Mouse (Mus musculus): ENCODE results near the gene Osbpl9. TPM values are rescaled to one million over a fixed set of nuclear protein-coding genes. Genes with fewer than 3 reads are reported as not detected.

Gene Osbpl9
- polyA plus RNA-seq, 1 experiment from 2014 or later: 83.1 TPM

- Histone ChIP-seq H3K36me3 (ENCODE audit: control insufficient read depth, insufficient read depth, low read length) (no peaks in the 10 kb centered on the region), H3K4me3 (ENCODE audit: low read depth, low read length) (no peak overlapping the region), H3K4me1 (ENCODE audit: control insufficient read depth, insufficient read depth, low read length) (no peaks in the 10 kb centered on the region), H3K27ac (ENCODE audit: low read depth, low read length) (no peak overlapping the region), H3K27me3 (ENCODE audit: control insufficient read depth, insufficient read depth, low read length) (no peaks in the 10 kb centered on the region), H3K9ac (ENCODE audit: low read length) (no peak overlapping the region), H3K4me2 (ENCODE audit: low read depth) (no peak overlapping the region), H3K9me3 (ENCODE audit: control insufficient read depth, low read length) (no peaks in the 10 kb centered on the region)
- ATAC-seq (ENCODE audit: insufficient read depth, low FRiP score, low TSS enrichment): no peak
- WGBS: 77% methylated on average over 7 of the region's 7 CpGs
- no peak for DNase-seq (ENCODE audit: low spot score)
Measured at GRCm38 (mm10) chr4:109218008-109218407, 15.9 kb upstream of the Osbpl9 start.

- no peak overlapping the region for H3K4me3 ChIP-seq (ENCODE audit: low read depth, low read length)
- no peak overlapping the region for H3K27ac ChIP-seq (ENCODE audit: low read depth, low read length)
- H3K9ac ChIP-seq (ENCODE audit: low read length): no peak overlapping the region
- WGBS: 79% methylated on average over 3 of the region's 3 CpGs
- H3K4me1 ChIP-seq (ENCODE audit: control insufficient read depth, insufficient read depth, low read length): no peaks in the 10 kb centered on the region
- no peak for ATAC-seq (ENCODE audit: insufficient read depth, low FRiP score, low TSS enrichment)
- H3K36me3 ChIP-seq (ENCODE audit: control insufficient read depth, insufficient read depth, low read length): no peaks in the 10 kb centered on the region
- DNase-seq (ENCODE audit: low spot score): no peak
- H3K27me3 ChIP-seq (ENCODE audit: control insufficient read depth, insufficient read depth, low read length): no peaks in the 10 kb centered on the region
- H3K4me2 ChIP-seq (ENCODE audit: low read depth): no peak overlapping the region
- no peaks in the 10 kb centered on the region for H3K9me3 ChIP-seq (ENCODE audit: control insufficient read depth, low read length)
Measured at GRCm38 (mm10) chr4:109213986-109214385, 11.9 kb upstream of the Osbpl9 start.

- H3K4me3 ChIP-seq (ENCODE audit: low read depth, low read length): no peak overlapping the region
- WGBS: 65% methylated on average over 4 of the region's 4 CpGs
- no peak overlapping the region for H3K9ac ChIP-seq (ENCODE audit: low read length)
- H3K27me3 ChIP-seq (ENCODE audit: control insufficient read depth, insufficient read depth, low read length): no peaks in the 10 kb centered on the region
- H3K4me2 ChIP-seq (ENCODE audit: low read depth): no peak overlapping the region
- ATAC-seq (ENCODE audit: insufficient read depth, low FRiP score, low TSS enrichment): no peak
- H3K36me3 ChIP-seq (ENCODE audit: control insufficient read depth, insufficient read depth, low read length): no peaks in the 10 kb centered on the region
- no peaks in the 10 kb centered on the region for H3K4me1 ChIP-seq (ENCODE audit: control insufficient read depth, insufficient read depth, low read length)
- H3K9me3 ChIP-seq (ENCODE audit: control insufficient read depth, low read length): no peaks in the 10 kb centered on the region
- H3K27ac ChIP-seq (ENCODE audit: low read depth, low read length): no peak overlapping the region
- no peak for DNase-seq (ENCODE audit: low spot score)
Measured at GRCm38 (mm10) chr4:109210881-109211280, 8.8 kb upstream of the Osbpl9 start.

GRCm38 (mm10) chr4:109210253-109210652, 8.2 kb upstream of the Osbpl9 start:
- ATAC-seq (ENCODE audit: insufficient read depth, low FRiP score, low TSS enrichment) (no peak), DNase-seq (ENCODE audit: low spot score) (no peak)
- H3K4me3 ChIP-seq (ENCODE audit: low read depth, low read length): no peak overlapping the region
- 90% methylated on average over 2 of the region's 2 CpGs for WGBS
- no peak overlapping the region for H3K27ac ChIP-seq (ENCODE audit: low read depth, low read length)
- no peaks in the 10 kb centered on the region for H3K4me1 ChIP-seq (ENCODE audit: control insufficient read depth, insufficient read depth, low read length)
- H3K9me3 ChIP-seq (ENCODE audit: control insufficient read depth, low read length): no peaks in the 10 kb centered on the region
- H3K9ac ChIP-seq (ENCODE audit: low read length): no peak overlapping the region
- H3K4me2 ChIP-seq (ENCODE audit: low read depth): no peak overlapping the region
- H3K27me3 ChIP-seq (ENCODE audit: control insufficient read depth, insufficient read depth, low read length): no peaks in the 10 kb centered on the region
- no peaks in the 10 kb centered on the region for H3K36me3 ChIP-seq (ENCODE audit: control insufficient read depth, insufficient read depth, low read length)

GRCm38 (mm10) chr4:109207524-109207923, 5.5 kb upstream of the Osbpl9 start:
- Histone ChIP-seq H3K4me2 (ENCODE audit: low read depth) (no peak overlapping the region), H3K27ac (ENCODE audit: low read depth, low read length) (no peak overlapping the region), H3K9me3 (ENCODE audit: control insufficient read depth, low read length) (no peaks in the 10 kb centered on the region), H3K36me3 (ENCODE audit: control insufficient read depth, insufficient read depth, low read length) (no peaks in the 10 kb centered on the region), H3K9ac (ENCODE audit: low read length) (no peak overlapping the region), H3K4me1 (ENCODE audit: control insufficient read depth, insufficient read depth, low read length) (no peaks in the 10 kb centered on the region), H3K27me3 (ENCODE audit: control insufficient read depth, insufficient read depth, low read length) (no peaks in the 10 kb centered on the region), H3K4me3 (ENCODE audit: low read depth, low read length) (no peak overlapping the region)
- WGBS: 80% methylated on average over 5 of the region's 5 CpGs
- DNase-seq (ENCODE audit: low spot score) (no peak), ATAC-seq (ENCODE audit: insufficient read depth, low FRiP score, low TSS enrichment) (no peak)

- DNase-seq (ENCODE audit: low spot score) (no peak), ATAC-seq (ENCODE audit: insufficient read depth, low FRiP score, low TSS enrichment) (no peak)
- no peak overlapping the region for H3K9ac ChIP-seq (ENCODE audit: low read length)
- H3K27ac ChIP-seq (ENCODE audit: low read depth, low read length): no peak overlapping the region
- H3K4me2 ChIP-seq (ENCODE audit: low read depth): no peak overlapping the region
- no peaks in the 10 kb centered on the region for H3K36me3 ChIP-seq (ENCODE audit: control insufficient read depth, insufficient read depth, low read length)
- H3K27me3 ChIP-seq (ENCODE audit: control insufficient read depth, insufficient read depth, low read length): no peaks in the 10 kb centered on the region
- 76% methylated on average over 1 of the region's 1 CpGs for WGBS
- no peaks in the 10 kb centered on the region for H3K9me3 ChIP-seq (ENCODE audit: control insufficient read depth, low read length)
- no peak overlapping the region for H3K4me3 ChIP-seq (ENCODE audit: low read depth, low read length)
- H3K4me1 ChIP-seq (ENCODE audit: control insufficient read depth, insufficient read depth, low read length): no peaks in the 10 kb centered on the region; the same call in 1 of the 2 replicates
Measured at GRCm38 (mm10) chr4:109204416-109204815, 2.3 kb upstream of the Osbpl9 start.

- Histone ChIP-seq H3K27me3 (ENCODE audit: control insufficient read depth, insufficient read depth, low read length) (no peaks in the 10 kb centered on the region), H3K9me3 (ENCODE audit: control insufficient read depth, low read length) (no peaks in the 10 kb centered on the region), H3K36me3 (ENCODE audit: control insufficient read depth, insufficient read depth, low read length) (no peaks in the 10 kb centered on the region), H3K4me3 (ENCODE audit: low read depth, low read length) (no peak overlapping the region), H3K4me2 (ENCODE audit: low read depth) (no peak overlapping the region), H3K4me1 (ENCODE audit: control insufficient read depth, insufficient read depth, low read length) (no peaks in the 10 kb centered on the region; the same call in 1 of the 2 replicates), H3K9ac (ENCODE audit: low read length) (no peak overlapping the region), H3K27ac (ENCODE audit: low read depth, low read length) (no peak overlapping the region)
- WGBS: 96% methylated on average over 1 of the region's 1 CpGs
- no peak for DNase-seq (ENCODE audit: low spot score)
- ATAC-seq (ENCODE audit: insufficient read depth, low FRiP score, low TSS enrichment): no peak
Measured at GRCm38 (mm10) chr4:109203931-109204330, 1.9 kb upstream of the Osbpl9 start.

GRCm38 (mm10) chr4:109199069-109199468, 3.0 kb downstream of the Osbpl9 start:
- Histone ChIP-seq H3K27me3 (ENCODE audit: control insufficient read depth, insufficient read depth, low read length) (no peaks in the 10 kb centered on the region), H3K4me3 (ENCODE audit: low read depth, low read length) (no peak overlapping the region), H3K9me3 (ENCODE audit: control insufficient read depth, low read length) (no peaks in the 10 kb centered on the region), H3K27ac (ENCODE audit: low read depth, low read length) (no peak overlapping the region), H3K36me3 (ENCODE audit: control insufficient read depth, insufficient read depth, low read length) (no peaks in the 10 kb centered on the region), H3K9ac (ENCODE audit: low read length) (no peak overlapping the region), H3K4me1 (ENCODE audit: control insufficient read depth, insufficient read depth, low read length) (no peaks in the 10 kb centered on the region; the same call in 1 of the 2 replicates), H3K4me2 (ENCODE audit: low read depth) (no peak overlapping the region)
- 92% methylated on average over 4 of the region's 4 CpGs for WGBS
- DNase-seq (ENCODE audit: low spot score) (no peak), ATAC-seq (ENCODE audit: insufficient read depth, low FRiP score, low TSS enrichment) (no peak)

- 91% methylated on average over 7 of the region's 7 CpGs for WGBS
- no peaks in the 10 kb centered on the region for H3K27me3 ChIP-seq (ENCODE audit: control insufficient read depth, insufficient read depth, low read length)
- no peak overlapping the region for H3K4me2 ChIP-seq (ENCODE audit: low read depth)
- no peaks in the 10 kb centered on the region for H3K9me3 ChIP-seq (ENCODE audit: control insufficient read depth, low read length)
- H3K9ac ChIP-seq (ENCODE audit: low read length): no peak overlapping the region
- no peaks in the 10 kb centered on the region; the same call in 1 of the 2 replicates for H3K4me1 ChIP-seq (ENCODE audit: control insufficient read depth, insufficient read depth, low read length)
- no peak for DNase-seq (ENCODE audit: low spot score)
- no peaks in the 10 kb centered on the region for H3K36me3 ChIP-seq (ENCODE audit: control insufficient read depth, insufficient read depth, low read length)
- ATAC-seq (ENCODE audit: insufficient read depth, low FRiP score, low TSS enrichment): no peak
- H3K27ac ChIP-seq (ENCODE audit: low read depth, low read length): no peak overlapping the region
- H3K4me3 ChIP-seq (ENCODE audit: low read depth, low read length): no peak overlapping the region
Measured at GRCm38 (mm10) chr4:109195900-109196629, 6.0 kb downstream of the Osbpl9 start.
